Mouse (Mus musculus) hematopoietic stem cell, adult 5-6 weeks (primary cell): ENCODE data around the gene Bzw1. TPM values are rescaled to one million over a fixed set of nuclear protein-coding genes. Genes with fewer than 3 reads are reported as not detected.

Experiments used
- ATAC-seq, 2 experiments: fragments of 125-278 bp in 1 of 2; replicated peaks in 1 of 2; 2 replicates each; pipeline ENCODE4 v1.8.0; 2016 to 2017; ENCODE audit warnings: inconsistent platforms in 2 of 2, mild to moderate bottlenecking in 2 of 2, moderate number of reproducible peaks in 2 of 2, low read depth in 1 of 2, moderate TSS enrichment in 1 of 2; ENCODE audit not compliant: low FRiP score in 2 of 2, poor library complexity in 2 of 2, severe bottlenecking in 2 of 2, insufficient read depth in 1 of 2, low TSS enrichment in 1 of 2
- total RNA-seq: library from RNA; stranded (forward); fragments of 172-1452, 232-1000 nt; gene quantifications from 2 replicates; pipeline ENCODE4 v1.2.3, GENCODE M21; 2017

Bzw1 gene
- total RNA-seq, 1 experiment from 2014 or later = 230 TPM

DNA sequence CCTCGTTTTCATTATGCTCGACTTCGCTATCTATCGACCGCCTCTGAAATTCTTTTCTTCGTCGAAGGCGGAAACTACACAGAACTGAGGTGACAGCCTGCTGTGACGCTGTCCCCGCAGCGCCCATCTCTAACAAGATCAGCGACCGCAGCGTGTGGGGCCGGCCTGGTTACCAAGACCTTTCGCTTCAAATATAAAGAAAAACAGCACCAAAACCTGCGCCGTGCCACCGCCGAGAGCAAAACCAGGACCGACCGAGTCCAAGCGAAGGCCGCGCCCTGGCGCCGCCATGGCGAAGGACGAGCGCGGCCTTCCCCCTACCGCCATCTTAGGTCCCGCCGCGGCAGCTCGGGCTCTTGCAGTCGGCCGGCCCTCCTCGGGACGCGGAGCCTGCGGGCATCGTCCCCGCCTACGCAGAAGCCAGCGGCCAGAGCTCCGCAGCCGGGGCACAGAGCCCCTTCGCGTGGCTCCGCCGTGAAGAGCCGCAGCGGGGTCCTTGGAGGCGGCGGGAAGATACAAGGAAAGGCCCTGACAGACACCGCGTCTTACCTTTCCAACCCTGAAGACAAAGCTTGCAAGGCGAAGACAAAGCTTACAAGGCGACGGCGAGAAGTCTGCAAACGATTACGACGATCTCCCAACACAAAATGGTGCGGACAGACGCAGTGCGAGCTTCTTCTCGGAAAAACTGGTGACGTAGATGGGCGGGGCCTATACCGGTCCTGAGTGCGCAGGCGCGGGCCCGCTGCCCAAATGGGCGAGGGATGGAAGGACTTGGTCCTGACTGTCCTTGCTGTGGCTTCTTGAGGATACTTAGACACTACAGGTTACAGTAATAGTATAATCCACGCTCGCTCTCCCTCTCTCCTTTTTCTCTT is 30.9 kb downstream of the Bzw1 start, which contains the start of gene Clk1:
Gene Clk1, minus strand, starts transcription at position 696 of the 878 bp plus-strand sequence.
- peak; percentile 79 for ATAC-seq

DNA sequence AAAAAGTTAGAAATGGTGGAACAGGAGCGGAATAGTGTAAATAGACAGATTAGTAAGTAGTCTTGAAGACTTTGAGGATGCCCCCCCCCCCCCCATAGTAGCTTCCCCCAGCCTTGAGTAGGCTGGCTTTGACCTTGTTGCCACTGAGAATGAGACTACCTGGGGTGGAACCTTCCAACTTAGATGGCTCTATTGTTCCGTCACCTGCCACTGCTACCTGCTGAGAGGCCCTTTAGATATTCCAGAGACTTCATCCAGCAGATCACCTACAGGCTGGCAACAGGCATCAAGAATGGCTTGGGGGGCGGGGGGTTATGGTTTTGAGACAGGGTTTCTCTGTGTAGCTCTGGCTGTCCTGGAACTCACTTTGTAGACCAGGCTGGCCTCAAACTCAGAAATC is 31.9 kb downstream of the Bzw1 start:
- ATAC-seq = no peak

DNA sequence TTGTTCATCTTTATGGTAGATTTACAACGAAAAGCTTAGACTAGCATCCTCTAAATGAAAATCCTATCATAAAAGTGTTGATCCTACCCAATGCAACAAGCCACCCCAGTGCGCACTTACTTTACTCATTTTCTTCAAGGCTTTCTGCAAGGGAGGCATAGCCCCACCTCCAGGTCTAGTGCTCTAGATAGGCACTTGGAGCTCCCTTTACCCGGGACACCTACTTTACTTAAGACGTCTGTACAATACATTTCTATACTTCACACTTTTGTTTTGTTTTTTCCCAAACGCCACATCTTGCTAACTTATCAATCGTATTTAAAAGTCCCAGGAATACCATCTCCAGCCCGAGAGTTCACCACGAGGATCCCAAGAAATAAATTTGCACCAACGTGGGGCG is 52.0 kb downstream of the Bzw1 start:
- no peak for ATAC-seq

DNA sequence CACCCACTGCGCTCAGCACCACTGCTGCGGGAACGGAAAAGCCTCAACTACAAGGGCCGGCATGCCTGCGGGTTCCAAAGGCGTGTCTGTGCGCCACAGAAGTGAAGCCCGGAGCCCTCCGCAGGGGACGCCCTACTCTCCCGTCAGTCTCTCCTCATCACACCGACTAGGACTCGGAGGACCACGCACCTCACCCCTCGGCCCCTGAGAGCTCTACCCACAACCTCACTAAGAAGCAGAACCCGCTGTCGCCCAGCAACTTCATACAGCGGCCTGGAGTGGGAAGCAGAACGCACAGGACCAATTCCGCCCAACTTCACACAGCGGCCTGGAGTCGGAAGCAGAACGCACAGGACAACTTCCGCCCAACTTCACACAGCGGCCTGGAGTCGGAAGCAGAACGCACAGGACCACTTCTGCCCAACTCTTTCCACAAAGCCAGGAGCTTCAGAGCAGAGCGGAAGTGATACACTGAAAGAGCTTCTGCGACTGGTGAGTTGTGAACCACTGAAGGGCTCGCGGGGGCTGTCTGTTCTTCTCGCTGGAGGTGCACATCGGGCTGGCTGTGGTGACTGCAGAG is 52.5 kb downstream of the Bzw1 start, which contains the start of the genes Nif3l1 and Ppil3:
Gene Nif3l1, plus strand, starts transcription at position 9 of the 580 bp plus-strand sequence.
Gene Ppil3, minus strand, starts transcription at position 344 of the 580 bp plus-strand sequence.
- peak; percentile 95 to 96 for ATAC-seq

DNA sequence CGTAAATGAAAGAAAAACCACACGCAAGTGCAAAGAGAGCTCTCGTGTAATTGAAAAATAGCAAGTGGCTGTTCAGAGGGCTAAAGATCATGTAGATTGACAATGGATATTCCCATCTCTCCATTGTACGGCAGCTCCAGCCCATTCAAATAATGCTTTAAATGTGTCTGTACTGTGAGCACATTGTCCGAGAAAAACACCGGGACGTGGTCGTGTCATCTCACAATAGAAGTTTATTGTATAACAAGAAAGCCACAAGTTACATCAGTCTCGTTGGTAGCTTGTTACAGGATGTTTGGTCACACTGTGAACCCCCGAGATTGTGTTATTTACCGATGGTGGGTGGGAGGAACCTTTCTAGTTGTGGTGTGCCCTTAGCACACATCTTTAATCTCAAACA is 53.2 kb downstream of the Bzw1 start:
- ATAC-seq = no peak; a peak in 1 of 4 replicates

- no peak for ATAC-seq
Observed at GRCm38 (mm10) chr1:58447766-58448165, 55.1 kb downstream of the Bzw1 start.

GRCm38 (mm10) chr1:58448396-58448795 is 55.7 kb downstream of the Bzw1 start:
- ATAC-seq = no peak

DNA sequence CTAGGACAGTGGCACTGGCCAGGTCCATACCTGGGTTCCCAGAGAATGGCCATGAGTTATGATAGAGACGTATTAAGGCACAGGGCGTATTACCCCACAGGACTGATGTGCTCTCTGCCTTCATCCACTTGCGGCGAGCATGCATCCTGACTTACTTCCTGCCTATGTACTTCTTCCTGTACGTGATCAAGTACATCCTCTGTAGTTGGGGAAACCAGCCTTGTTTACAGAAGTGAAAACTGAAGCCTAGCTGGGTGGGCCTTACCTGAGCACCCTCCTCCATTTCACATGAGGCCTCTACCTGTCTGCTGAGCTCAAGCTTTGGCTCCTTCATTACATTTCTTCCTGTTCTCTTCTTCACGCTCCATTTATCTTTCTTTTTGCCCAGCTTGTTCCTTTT is 61.6 kb downstream of the Bzw1 start:
- ATAC-seq = no peak

Other genes with a start within 250 kb of the Bzw1 start
- gene Aox4, start 182.5 kb upstream of the Bzw1 start, total RNA-seq = 0.25 and 0.55 TPM in 2 replicates
- gene Aox2, start 114.6 kb upstream of the Bzw1 start, total RNA-seq = 0.38 TPM in 1 of 2 replicates, not detected in the other
- 916 and 987 TPM in 2 replicates for gene Clk1, start 31.2 kb downstream of the Bzw1 start, total RNA-seq
- 50.2 and 67.7 TPM in 2 replicates for gene Nif3l1, start 52.3 kb downstream of the Bzw1 start, total RNA-seq
- gene Ppil3, start 52.6 kb downstream of the Bzw1 start, total RNA-seq = 66.9 and 94.8 TPM in 2 replicates
- gene Orc2, start 112.2 kb downstream of the Bzw1 start, total RNA-seq = 70.3 and 87.7 TPM in 2 replicates
- 17.9 and 35.1 TPM in 2 replicates for gene Fam126b, start 193.4 kb downstream of the Bzw1 start, total RNA-seq
- gene Ndufb3, start 193.5 kb downstream of the Bzw1 start, total RNA-seq = 51.0 and 89.8 TPM in 2 replicates